Mouse (Mus musculus) liver, embryonic 13.5 days (tissue): ENCODE measurements around the gene Hpcal4. TPM values are rescaled to one million over a fixed set of nuclear protein-coding genes. Genes with fewer than 3 reads are reported as not detected.
A peak's percentile ranks its signal among the peaks of the same experiment; 100 is the strongest.

Source experiments
- ATAC-seq: fragments of 200-750 bp; cut with Nextera tagmentation; 2 replicates; pipeline ENCODE4 v1.8.0; 2017; ENCODE audit warnings: low read depth, mild to moderate bottlenecking, moderate number of reproducible peaks, moderate library complexity
- DNase-seq: peaks from one replicate; pipeline ENCODE4 v3.0.0; 2022
- H3K27ac ChIP-seq: fragments of 300-500 bp; sonication (generic); 2 replicates; pipeline ENCODE4 v1.5.1; 2015; ENCODE audit warnings: moderate library complexity, mild to moderate bottlenecking, inconsistent platforms
- H3K27me3 ChIP-seq: fragments of 300-500 bp; sonication (generic); 2 replicates; pipeline ENCODE4 v1.6.1; 2015; ENCODE audit warnings: mild to moderate bottlenecking, inconsistent platforms
- H3K36me3 ChIP-seq: fragments of 300-500 bp; sonication (generic); 2 replicates; pipeline ENCODE4 v1.6.1; 2015; ENCODE audit warnings: mild to moderate bottlenecking, inconsistent platforms
- H3K4me1 ChIP-seq: fragments of 300-500 bp; sonication (generic); replicated peaks from 2 replicates; pipeline ENCODE4 v1.6.1; 2015; ENCODE audit warnings: inconsistent platforms
- H3K4me2 ChIP-seq: fragments of 300-500 bp; sonication (generic); 2 replicates; pipeline ENCODE4 v1.6.1; 2015; ENCODE audit warnings: inconsistent platforms, mild to moderate bottlenecking, moderate library complexity
- H3K4me3 ChIP-seq: fragments of 300-500 bp; sonication (generic); replicated peaks from 2 replicates; pipeline ENCODE4 v1.5.1; 2015; ENCODE audit warnings: mild to moderate bottlenecking, inconsistent platforms
- H3K9ac ChIP-seq: fragments of 300-500 bp; sonication (generic); 2 replicates; pipeline ENCODE4 v1.6.1; 2015; ENCODE audit warnings: mild to moderate bottlenecking, inconsistent platforms
- H3K9me3 ChIP-seq: fragments of 300-500 bp; sonication (generic); replicated peaks from 2 replicates; pipeline ENCODE4 v1.6.1; 2016; ENCODE audit warnings: inconsistent platforms
- WGBS: fragments of 180-500 bp; shearing (Covaris S2); methylation state at CpG from one replicate; pipeline ENCODE4 v1.1.7; 2015; ENCODE audit not compliant: insufficient replicate concordance; 5-methylcytosine and 5-hydroxymethylcytosine counted together
- polyA plus RNA-seq: library from polyadenylated mRNA; unstranded; fragments of >200 nt; fragmentation: Nextera tagmentation; extraction: Ambion mirVana; gene quantifications from 2 replicates; pipeline ENCODE4 v1.2.1, GENCODE M21; 2015

Gene Hpcal4
- polyA plus RNA-seq, 1 experiment from 2014 or later = not detected

DNA sequence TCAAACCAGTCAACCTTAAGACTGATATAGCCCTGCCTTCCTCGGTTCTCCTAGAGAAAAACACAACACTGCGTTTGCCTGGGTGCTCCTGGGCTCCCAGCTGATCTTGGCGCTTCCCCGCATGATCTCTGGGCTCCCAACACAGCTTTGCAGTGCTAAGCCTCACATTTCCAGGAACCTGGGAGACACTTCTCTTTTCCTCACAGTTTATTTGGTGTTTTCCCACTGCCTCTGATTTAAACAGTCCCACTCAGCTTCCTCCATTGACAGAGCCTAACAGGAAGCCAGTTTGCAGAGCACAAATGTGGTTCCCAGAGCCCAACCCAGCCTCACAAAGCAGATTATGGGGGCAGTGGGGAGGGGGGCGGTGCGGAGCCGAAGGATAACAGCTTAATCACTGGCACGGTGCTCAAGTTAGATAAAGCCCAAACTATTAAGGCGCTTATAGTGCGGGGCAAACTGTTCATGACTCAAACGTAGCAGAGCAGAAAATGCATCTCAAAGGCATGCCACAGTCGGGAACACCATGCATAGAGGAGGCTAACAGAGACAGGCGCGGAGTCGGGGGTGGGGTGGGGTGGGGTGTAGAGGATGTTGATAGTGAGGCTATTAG lies 20.6 kb upstream of the Hpcal4 start:
- H3K4me3 ChIP-seq = no peak overlapping the region
- H3K36me3 ChIP-seq = no peaks in the 10 kb centered on the region
- H3K27me3 ChIP-seq = peaks cover 28% of the 10 kb centered on the region
- ATAC-seq = 0 out of 2 replicates have a peak, but pooled peaks have one; percentile 39
- peaks cover 16% of the 10 kb centered on the region for H3K4me1 ChIP-seq
- H3K9me3 ChIP-seq = no peaks in the 10 kb centered on the region
- H3K4me2 ChIP-seq = peak overlapping the region; percentile 17; the same call in 1 of the 2 replicates
- DNase-seq = no peak
- no peak overlapping the region for H3K27ac ChIP-seq
- no peak overlapping the region for H3K9ac ChIP-seq
- WGBS = 8% methylated on average over 15 of the region's 15 CpGs

DNA sequence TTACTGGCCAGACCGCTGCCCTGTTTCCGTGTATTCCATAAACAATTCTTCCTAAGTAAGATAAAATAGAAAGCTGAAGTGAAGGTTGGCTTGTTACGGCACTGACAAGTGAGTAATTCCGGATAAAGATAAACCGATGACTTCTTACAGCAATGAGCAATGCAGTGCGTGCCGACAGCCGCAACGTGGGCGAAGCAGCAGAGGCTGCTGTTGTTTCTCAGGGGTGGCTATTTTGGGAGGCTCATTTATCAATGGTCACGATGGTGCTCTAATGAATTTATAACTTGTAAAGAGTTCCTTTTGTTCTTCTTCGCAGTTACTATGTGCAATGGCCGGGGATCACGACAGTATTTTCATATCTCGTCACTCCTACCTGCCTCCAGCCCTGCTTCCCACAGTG lies 18.9 kb upstream of the Hpcal4 start:
- peaks cover 16% of the 10 kb centered on the region for H3K4me1 ChIP-seq
- no peak for DNase-seq
- H3K9me3 ChIP-seq = no peaks in the 10 kb centered on the region
- no peak overlapping the region for H3K9ac ChIP-seq
- no peaks in the 10 kb centered on the region for H3K36me3 ChIP-seq
- no peak for ATAC-seq
- WGBS = 68% methylated on average over 15 of the region's 15 CpGs
- H3K27me3 ChIP-seq = peaks cover 28% of the 10 kb centered on the region
- no peak overlapping the region for H3K4me2 ChIP-seq
- no peak overlapping the region for H3K27ac ChIP-seq
- no peak overlapping the region for H3K4me3 ChIP-seq

DNA sequence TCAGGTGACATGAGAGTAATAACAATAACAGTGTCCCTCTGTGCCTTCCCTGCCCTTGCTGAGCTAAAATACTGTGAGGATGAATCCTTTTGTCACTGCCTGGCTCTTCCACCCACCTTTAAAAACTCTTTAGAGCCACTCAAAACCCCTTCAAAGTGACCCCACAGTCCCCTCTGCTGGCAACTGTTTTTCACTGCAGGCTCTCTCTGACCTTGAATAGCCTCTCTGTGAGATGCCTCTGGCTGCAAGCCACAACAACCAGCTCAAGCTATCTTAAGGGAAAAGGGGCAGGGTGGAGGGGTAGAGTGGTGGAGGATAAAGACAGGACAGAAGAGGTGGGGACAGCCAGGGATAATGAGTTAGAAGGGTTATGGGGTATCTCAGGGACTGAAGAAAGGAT lies 11.2 kb upstream of the Hpcal4 start:
- Histone ChIP-seq H3K4me2 (no peak overlapping the region), H3K27me3 (peaks cover 35% of the 10 kb centered on the region), H3K4me3 (no peak overlapping the region), H3K27ac (no peak overlapping the region), H3K4me1 (no peaks in the 10 kb centered on the region), H3K36me3 (no peaks in the 10 kb centered on the region), H3K9ac (no peak overlapping the region), H3K9me3 (no peaks in the 10 kb centered on the region)
- ATAC-seq = no peak
- no peak for DNase-seq

DNA sequence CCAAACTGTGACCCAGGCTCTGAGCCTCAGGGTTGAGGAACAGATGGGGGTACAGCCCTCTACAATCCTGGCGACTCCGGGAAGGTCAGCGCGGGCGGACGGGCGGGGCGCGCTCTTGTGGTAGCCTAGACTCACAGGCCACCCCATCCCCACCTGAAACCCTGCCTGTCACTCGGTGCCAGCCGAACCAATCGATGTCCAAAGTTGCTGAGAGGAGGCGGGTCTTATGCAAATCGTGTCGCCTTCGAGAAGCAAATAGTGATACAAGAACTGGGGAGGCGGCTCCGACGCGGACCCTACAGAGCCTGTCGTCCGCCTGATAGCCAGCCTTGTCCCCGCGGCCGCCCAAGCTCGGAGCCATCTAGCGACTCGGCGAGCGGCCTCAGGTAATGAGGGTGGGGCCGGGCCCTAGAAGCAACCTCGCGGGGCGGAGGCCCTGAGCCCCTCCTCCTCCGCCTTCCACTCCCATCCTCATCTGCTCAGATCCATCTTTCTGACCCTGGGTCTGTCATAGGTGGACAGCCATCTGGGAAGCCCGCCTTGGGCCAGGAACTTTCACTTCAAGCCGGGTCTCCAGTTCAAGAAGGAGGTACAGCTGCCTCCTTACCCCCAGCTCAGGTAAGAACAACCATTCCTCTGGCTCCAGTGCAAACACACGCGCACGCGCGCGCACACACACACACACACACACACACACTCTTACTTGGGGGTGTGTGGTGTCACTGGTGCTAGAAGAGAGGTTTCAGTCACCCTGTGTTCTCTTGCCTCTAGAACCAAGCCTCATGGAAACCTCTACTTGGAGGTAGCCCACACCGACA lies 421 bp downstream of the Hpcal4 start:
- peaks cover 86% of the 10 kb centered on the region for H3K27me3 ChIP-seq

DNA sequence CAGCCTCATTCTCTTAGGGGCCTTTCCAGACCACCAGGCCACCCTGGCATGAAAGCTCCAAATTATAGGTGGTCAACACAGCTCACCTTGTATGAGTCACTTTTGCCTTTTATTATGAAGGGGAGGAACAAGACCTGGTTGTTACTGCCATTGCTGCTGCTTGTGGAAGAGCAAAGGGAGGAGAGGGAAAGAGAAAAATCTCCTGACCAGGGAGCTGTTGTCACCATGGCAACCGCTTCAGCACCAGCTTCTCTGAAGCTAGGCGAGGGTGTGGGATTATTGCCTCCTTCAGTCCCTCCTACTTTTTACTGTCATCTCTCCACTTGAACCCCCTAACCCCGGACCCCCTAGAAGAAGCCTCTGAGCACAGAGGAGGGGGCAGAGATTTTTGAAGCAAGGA lies 1.8 kb downstream of the Hpcal4 start:
- peaks cover 79% of the 10 kb centered on the region for H3K27me3 ChIP-seq
- DNase-seq (no peak), ATAC-seq (no peak)
- WGBS = 32% methylated on average over 3 of the region's 3 CpGs
- no peaks in the 10 kb centered on the region for H3K36me3 ChIP-seq
- H3K4me3 ChIP-seq = no peak overlapping the region
- no peaks in the 10 kb centered on the region for H3K9me3 ChIP-seq
- H3K4me2 ChIP-seq = no peak overlapping the region
- H3K4me1 ChIP-seq = peaks cover 8% of the 10 kb centered on the region; the same call in 1 of the 2 replicates
- H3K27ac ChIP-seq = no peak overlapping the region
- H3K9ac ChIP-seq = no peak overlapping the region

More for the DNA sequence above, 421 bp downstream of the Hpcal4 start:
- ATAC-seq (peak; percentile 86), DNase-seq (peak; percentile 45)
- H3K4me2 ChIP-seq = peak overlapping the region; percentile 53
- H3K4me3 ChIP-seq = peak overlapping the region; percentile 33
- H3K36me3 ChIP-seq = no peaks in the 10 kb centered on the region
- no peaks in the 10 kb centered on the region for H3K9me3 ChIP-seq
- peaks cover 8% of the 10 kb centered on the region; the same call in 1 of the 2 replicates for H3K4me1 ChIP-seq
- 8% methylated on average over 44 of the region's 44 CpGs for WGBS
- H3K27ac ChIP-seq = no peak overlapping the region
- no peak overlapping the region for H3K9ac ChIP-seq

DNA sequence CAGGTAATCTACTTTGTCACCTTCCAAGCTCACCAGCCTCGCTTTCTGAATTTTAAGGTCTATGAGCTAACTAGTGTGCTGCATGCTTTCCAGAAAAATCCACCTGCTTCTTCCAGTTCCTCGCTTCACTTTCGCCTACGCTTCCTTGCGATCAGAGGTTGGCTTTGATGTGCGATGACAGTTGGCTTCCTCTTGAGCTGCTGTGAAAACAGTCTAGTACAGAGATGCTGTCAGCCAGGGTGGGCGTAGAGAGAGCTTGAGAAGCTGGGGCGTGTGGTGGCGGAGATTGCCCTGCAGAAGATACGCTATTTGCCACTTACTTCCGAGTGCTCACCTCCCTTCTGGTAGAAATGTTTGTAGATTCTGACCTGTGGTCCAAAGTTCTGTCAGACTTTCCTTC lies 9.3 kb downstream of the Hpcal4 start:
- no peak overlapping the region for H3K4me2 ChIP-seq
- H3K4me1 ChIP-seq = no peaks in the 10 kb centered on the region
- WGBS = 64% methylated on average over 11 of the region's 11 CpGs
- H3K4me3 ChIP-seq = no peak overlapping the region
- no peaks in the 10 kb centered on the region for H3K36me3 ChIP-seq
- no peak for DNase-seq
- no peak for ATAC-seq
- H3K27me3 ChIP-seq = peaks cover 55% of the 10 kb centered on the region
- no peak overlapping the region for H3K27ac ChIP-seq
- no peak overlapping the region for H3K9ac ChIP-seq
- no peaks in the 10 kb centered on the region for H3K9me3 ChIP-seq

DNA sequence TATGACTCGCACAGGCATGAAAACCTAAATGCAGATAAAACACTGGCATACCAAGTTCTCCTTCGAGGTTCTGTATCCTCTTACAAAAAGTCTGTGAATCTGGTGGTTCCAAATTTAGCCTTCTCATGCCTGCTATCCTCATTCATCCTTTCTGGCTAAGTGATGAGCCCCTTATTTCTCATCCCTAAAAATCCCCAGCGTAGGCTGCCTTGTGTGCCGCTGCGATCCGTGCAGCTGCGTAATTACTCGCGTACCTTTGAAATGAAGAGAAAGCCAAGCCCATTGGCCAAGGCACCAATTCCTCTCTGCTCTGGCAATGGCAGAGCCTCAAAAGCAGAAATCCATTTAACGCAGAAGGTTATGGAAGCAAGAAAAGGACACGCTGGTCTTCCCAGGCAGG lies 10.8 kb downstream of the Hpcal4 start:
- ATAC-seq (no peak), DNase-seq (no peak)
- Histone ChIP-seq H3K36me3 (no peaks in the 10 kb centered on the region), H3K4me3 (no peak overlapping the region), H3K27me3 (peaks cover 65% of the 10 kb centered on the region), H3K9me3 (no peaks in the 10 kb centered on the region), H3K9ac (no peak overlapping the region), H3K27ac (no peak overlapping the region), H3K4me1 (no peaks in the 10 kb centered on the region), H3K4me2 (no peak overlapping the region)
- 83% methylated on average over 11 of the region's 11 CpGs for WGBS

DNA sequence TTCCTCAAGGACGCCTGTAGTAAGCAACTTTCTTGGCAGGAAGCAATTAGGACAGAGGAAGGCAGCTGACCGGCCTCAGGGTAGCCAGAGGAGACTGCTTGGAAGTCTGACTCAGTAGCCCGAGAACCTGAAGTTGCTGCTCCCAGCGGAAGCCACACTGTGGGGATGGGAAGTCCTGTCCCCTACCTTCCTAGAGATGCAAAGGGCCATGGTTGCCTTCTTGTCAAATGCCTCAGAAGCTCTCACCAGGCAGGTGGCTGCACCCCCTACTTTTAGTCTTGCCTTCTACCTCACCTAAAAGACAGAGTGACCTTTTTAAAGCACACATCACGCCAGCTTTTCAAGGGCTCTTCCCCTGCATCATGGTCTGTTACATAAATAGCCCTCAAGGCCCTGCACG lies 13.7 kb downstream of the Hpcal4 start:
- Histone ChIP-seq H3K4me2 (no peak overlapping the region), H3K27me3 (peaks cover 84% of the 10 kb centered on the region), H3K36me3 (no peaks in the 10 kb centered on the region), H3K4me3 (no peak overlapping the region), H3K27ac (no peak overlapping the region), H3K4me1 (peaks cover 7% of the 10 kb centered on the region), H3K9ac (no peak overlapping the region), H3K9me3 (no peaks in the 10 kb centered on the region)
- DNase-seq (no peak), ATAC-seq (no peak)
- WGBS = 36% methylated on average over 6 of the region's 6 CpGs

DNA sequence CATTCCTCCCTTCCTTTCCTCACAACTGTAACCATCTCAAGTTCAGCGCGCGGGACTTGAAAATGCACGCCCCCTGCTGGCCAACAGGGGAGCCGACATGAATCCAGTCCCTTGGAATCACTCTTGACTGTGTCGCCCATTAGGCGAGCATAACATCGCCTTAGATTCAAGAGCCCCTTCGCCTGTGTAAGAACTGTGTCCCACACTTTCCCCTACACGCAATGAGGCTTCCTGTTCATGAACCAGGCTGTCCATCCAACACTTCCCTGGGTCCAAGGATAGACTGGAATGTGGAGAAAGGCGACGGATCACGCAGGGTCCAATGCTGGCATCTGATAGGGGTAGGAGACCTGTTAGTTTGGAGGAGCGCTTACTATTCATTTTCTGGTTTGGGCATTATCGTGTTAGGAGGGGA lies 17.8 kb downstream of the Hpcal4 start:
- no peak for ATAC-seq
- Histone ChIP-seq H3K4me2 (peak overlapping the region; percentile 52), H3K4me1 (peaks cover 7% of the 10 kb centered on the region), H3K36me3 (no peaks in the 10 kb centered on the region), H3K9ac (no peak overlapping the region), H3K27ac (no peak overlapping the region), H3K4me3 (peak overlapping the region; percentile 32; the same call in 1 of the 2 replicates), H3K9me3 (no peaks in the 10 kb centered on the region), H3K27me3 (peaks cover 83% of the 10 kb centered on the region)
- DNase-seq = no peak
- 2% methylated on average over 15 of the region's 15 CpGs for WGBS

DNA sequence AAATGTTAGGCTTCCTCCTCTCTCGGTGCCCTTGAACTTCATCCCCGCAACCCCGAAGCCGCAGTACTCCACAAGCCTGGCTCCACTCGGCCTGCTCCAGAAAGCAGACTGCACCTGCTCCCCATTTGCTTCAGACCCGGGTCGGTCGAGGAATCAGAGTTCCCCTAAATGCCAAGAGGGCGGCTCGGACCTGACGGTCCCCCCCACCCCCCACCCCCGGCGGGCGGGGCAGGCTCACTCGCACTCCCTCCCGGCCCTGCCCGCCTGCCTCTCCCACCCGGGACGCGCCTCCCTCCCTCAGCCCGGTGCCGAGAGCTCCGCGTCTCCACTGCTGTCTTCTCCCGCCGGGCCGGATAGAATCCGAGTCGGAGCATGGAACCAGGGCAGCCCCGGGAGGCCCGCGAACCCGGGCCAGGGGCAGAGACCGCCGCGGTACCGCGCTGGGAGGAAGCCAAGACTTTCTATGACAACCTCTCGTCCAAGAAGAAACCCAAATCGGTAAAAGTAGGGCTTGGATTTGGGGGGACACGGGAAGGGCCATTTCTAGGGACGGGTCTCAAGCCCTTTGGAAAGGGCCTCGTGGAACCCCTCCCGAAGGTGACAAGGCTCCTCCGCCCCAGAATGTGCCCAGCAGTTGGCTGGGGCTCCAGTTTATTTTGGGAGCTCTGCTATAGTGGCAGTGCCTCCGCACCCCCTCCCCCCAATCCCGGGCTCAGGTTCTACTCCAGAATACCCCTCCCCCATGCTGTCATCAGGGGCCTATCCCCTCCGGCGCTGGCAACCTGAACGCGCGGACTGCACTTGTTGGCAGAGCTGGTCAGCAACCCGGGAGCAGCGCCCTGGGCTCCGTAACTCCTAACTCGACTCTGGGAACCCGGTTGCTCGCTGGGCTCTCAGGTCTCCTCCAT lies 18.4 kb downstream of the Hpcal4 start, which contains the start of gene Nt5c1a:
Nt5c1a (plus strand) TSS at position 319 of the 908 bp plus-strand sequence.
- no peak for DNase-seq
- no peak within 1 kb of the TSS for H3K9ac ChIP-seq

DNA sequence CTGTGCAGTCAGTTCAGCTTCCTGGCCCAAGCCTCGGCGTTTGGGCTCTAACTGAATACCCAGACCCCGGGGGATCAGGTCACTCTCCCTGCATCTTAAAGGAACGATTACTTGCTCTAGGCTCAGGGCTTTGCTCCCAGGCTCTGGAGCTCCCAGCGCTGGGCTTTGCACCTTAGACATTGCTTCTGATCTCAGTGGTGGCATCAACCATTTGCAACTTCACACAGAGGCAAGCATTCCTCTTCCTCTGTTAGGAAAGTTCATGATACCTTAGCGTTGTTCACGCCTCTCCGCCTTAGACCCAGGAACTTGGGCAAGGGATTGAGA lies 19.0 kb downstream of the Hpcal4 start:
- Histone ChIP-seq H3K9me3 (no peaks in the 10 kb centered on the region), H3K4me3 (no peak overlapping the region), H3K4me1 (peaks cover 7% of the 10 kb centered on the region), H3K9ac (no peak overlapping the region), H3K27ac (no peak overlapping the region), H3K36me3 (no peaks in the 10 kb centered on the region), H3K4me2 (no peak overlapping the region), H3K27me3 (peaks cover 79% of the 10 kb centered on the region)
- DNase-seq (no peak), ATAC-seq (no peak)
- WGBS = 15% methylated on average over 8 of the region's 8 CpGs

More for the DNA sequence above, 18.4 kb downstream of the Hpcal4 start, which contains the start of gene Nt5c1a:
- peak within 1 kb of the TSS; percentile 32 for H3K4me3 ChIP-seq
- H3K4me1 ChIP-seq = peaks cover 7% of the 10 kb centered on the region
- WGBS = 3% methylated on average over 58 of the region's 58 CpGs
- H3K9me3 ChIP-seq = no peaks in the 10 kb centered on the region
- peaks cover 83% of the 10 kb centered on the region for H3K27me3 ChIP-seq
- H3K36me3 ChIP-seq = no peaks in the 10 kb centered on the region
- no peak for ATAC-seq
- H3K27ac ChIP-seq = no peak within 1 kb of the TSS
- H3K4me2 ChIP-seq = peak within 1 kb of the TSS; percentile 52
